Mouse (Mus musculus) liver, adult (tissue): Measurements from ENCODE around the gene Aspscr1.
A peak's percentile ranks its signal among the peaks of the same experiment; 100 is the strongest.

ENCODE experiments used
- GATA4 ChIP-seq: IDR thresholded peaks from 2 replicates; pipeline ENCODE4 v1.6.1; 2014; ENCODE audit warnings: mild to moderate bottlenecking, low read length; ENCODE audit not compliant: insufficient replicate concordance

Gene Aspscr1

DNA sequence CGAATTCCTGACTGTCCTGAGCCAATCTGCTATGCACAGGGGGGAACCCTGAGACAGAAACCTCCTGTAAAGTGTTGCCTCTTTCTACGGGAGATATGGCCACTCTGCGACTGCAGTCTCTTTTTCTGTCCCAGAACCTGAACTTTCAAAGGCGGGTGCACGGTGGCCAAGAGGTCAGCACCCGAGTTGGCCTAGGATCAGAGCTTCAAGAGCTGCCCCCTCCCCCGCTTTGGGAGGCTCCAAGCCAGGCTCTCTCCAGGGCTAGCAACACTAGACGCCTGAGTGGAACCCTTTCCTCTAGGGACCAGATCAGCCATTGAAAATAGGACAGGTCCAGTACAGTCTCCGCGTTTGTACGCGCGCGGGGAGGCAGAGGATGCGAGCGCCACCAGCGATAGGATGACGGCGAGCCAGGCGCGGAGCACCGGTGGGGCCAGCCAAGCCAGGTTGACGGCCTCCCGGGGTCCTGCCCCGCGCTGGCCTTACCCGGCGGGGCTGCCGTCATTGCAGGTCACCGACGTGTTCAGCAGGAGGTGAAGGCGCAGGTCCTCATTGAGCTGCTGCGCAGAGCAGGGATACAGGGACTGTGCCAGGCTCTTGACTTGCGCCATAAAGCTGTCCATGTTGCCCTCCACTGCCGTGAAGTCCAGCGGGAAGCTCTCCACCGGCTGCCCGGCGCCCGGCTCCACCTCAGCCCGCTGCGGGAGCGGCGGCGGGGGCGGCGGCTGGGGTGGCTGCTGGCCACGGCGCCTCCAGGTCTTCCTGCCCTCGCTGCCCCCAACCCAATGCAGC lies 13.1 kb upstream of the Aspscr1 start:
- no peak; the same call in 1 of the 2 replicates for TF ChIP-seq GATA4

DNA sequence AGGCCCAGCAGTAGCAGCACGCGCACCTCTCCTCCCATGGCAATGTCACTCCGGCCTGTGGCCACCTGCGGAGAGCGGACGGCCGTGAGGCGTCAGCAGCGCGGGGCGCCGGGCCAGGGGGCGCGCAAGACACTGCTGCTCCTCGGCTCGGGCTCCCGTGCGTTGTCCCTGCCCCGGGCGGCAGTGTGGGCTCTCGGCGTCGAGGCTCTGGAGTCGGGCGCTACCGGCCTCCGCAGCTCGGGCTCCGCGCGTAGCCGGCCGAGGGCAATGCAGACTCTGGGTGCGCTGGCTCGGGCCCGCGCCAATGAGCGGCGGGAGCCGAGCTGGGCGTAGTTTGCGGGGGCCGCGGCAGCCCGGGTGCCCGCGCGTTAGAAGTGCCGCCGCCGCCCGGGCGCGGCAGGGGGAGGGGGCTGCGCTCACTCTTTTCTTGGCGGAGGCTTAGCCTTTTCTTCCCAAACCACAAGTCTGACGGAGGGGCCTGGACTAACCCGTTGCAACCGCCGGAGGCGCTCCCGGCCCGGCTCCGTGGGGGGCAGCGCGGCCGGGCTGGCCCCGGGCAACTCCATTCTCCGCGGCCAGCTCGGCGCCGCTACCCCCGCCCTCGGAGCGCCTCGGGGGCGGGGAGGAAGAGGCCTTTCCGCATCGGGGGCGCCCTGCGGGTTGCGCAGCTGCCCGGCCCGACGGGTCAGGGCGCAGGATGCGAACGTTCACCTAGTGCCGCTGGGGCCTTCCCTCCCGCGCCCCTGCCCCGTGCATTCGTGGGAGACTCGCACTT lies 12.3 kb upstream of the Aspscr1 start:
- TF ChIP-seq GATA4: no peak

DNA sequence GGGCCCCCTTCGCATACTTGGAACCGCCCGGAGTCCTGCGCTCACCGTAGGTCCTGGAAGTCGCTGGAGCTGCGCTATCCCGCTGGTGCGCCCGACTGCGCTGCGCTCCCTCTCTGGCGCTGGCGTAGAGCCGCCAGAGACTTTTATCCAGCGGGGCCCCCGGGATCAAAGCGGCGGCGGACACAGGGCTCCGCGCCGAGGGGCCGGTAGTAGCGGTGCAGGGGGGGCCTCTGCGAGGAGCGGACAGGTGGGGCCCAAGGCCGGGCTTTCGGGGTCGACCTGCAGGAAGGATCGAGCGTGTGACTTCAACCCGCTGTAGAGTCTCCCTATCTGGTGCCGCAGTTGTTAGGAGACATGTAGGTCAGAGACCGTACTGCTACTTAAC lies 11.7 kb upstream of the Aspscr1 start, which contains the start of gene Notum:
TSS of gene Notum (minus strand) at position 100 of the 385 bp plus-strand sequence.
- no peak for TF ChIP-seq GATA4

DNA sequence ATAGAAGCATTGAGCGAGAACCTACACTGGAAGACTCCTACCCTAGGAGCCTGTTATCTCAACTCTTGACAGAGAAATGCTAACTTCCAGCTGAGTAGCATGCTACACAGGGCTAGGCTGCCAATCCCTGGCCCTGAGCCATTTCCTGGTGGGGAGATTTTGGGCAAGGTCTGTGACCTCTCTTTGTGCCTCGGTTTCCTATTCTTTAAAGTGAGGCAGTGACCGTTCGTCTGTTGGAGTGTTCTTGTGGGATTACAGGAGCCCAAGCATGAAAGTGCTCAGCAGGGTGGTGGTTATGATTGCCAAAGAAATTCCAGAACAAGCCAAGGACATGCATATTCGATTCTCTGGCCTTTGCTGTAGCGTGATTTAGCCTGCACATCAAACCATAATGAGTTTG lies 10.0 kb upstream of the Aspscr1 start:
- TF ChIP-seq GATA4: no peak

DNA sequence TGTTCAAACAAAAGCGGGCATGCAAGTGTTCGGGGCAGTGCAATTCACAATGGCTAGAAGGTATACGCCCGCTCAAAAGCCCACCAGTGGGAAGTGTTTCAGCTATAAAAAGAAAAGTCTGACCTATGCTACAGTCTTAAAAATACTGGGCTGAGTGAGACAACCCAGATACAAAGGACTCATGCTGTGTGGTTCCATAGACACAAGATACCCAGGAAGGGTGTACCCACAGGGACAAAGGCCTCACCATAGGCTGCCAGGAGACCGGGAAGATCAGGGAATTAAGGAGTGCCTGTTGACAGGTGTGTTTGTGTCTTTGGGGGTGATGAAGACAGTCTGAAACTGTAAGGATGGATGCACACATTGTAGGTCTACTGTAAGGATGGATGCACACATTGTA lies 9.1 kb upstream of the Aspscr1 start:
- no peak for TF ChIP-seq GATA4

DNA sequence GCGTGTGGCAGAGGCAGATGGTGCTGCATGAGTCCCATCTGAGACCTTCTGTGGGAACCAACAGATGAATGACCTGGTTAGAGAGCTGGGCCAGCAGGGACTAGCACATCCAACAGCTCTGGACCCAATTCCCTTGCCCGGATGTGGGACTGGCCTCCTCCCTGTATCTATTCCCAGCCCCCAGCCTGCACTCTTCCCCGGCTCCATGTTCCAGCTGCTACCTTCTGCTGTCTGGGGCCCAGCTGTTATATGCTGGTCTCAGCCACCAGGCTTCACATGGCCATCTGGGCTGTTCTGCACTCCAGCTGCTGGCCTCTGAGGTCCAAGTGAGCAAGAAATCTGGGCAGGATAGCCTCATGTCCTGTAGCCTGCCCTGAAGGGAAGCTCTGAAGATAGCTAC lies 7.4 kb upstream of the Aspscr1 start:
- TF ChIP-seq GATA4: no peak

DNA sequence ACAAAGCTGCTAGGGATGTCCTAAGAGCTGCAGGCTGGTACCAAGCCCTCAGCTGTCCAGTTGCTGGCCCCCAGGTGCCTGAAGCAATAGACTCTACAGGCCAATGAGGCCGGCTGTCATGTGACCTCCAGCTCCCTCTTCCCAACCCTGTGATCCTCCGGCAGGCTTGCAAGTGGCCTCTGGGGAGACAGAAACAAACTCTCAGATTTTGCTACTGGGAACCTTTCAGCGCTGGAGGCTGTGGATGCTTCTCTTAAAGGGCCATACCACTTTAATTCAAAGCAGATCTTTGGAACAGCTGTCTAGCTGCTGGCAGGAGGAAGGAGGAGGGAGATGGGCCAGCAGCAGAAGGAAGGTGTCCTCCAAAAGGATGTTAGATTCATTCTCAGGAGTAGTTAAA lies 6.2 kb upstream of the Aspscr1 start:
- TF ChIP-seq GATA4: no peak

DNA sequence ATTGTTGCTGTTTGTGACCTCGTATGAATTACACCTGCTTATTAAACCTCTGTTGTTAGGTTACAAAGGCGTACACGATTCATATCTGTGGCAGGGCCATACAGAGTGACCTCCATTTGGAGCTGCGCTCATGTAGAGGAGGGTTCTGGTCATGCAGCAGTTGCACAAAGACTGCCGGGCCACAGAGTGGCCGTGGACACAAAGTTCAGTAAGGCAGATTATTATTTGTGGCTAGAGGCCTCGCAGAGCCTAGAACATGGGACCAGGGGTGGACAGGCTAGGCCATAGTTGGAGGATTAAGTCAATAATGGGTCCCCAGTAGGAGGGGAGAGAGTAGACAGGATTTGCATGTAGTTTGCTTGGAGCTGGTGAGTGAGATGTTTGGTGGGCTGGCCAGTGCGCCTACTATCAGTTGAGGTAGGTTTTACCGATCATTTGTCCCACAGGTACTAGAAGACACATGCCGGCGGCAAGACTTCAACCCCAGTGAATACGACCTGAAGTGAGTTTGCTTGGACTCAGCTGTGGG lies 885 bp downstream of the Aspscr1 start:
- no peak for TF ChIP-seq GATA4

DNA sequence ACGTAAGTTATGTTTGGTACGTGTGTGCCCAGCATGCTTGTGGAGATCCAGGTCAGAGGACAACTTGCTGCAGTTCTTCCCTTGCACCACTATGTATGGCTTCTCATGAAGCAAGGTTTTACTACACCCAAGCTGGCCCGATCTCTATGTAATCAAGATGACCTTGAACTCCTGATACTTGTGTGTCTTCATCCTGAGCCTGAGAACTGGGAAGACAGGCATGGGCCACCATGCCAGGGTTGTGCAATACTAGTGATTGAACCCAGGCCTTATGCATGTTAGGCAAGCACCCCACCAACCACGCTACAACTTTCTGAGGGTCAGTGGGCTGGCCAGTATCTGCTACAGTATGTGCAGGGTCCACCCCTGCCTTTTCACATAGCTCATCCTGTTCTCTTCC lies 4.2 kb downstream of the Aspscr1 start:
- TF ChIP-seq GATA4: peak; percentile 45; the same call in 1 of the 2 replicates

DNA sequence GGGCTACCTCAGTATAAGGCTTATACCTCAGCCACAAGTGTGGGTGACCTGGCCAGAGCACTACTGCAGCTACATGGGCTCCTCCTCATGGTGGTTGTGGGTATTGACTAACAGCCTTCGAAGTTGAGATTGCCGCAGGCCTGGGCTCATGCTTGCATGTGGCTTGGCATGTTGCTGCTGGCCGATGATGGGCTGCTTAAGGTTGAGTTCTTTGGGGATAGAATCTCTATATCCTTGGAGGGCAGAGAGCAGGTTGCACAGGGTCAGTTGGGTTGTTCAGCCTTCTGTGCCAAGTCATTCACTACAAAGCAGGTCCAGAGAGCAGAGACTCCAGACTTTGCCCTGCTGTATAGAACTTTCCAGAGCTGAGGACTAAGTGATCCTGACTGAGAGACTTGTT lies 7.1 kb downstream of the Aspscr1 start:
- TF ChIP-seq GATA4: 0 out of 2 replicates have a peak, but pooled peaks have one; percentile 14

DNA sequence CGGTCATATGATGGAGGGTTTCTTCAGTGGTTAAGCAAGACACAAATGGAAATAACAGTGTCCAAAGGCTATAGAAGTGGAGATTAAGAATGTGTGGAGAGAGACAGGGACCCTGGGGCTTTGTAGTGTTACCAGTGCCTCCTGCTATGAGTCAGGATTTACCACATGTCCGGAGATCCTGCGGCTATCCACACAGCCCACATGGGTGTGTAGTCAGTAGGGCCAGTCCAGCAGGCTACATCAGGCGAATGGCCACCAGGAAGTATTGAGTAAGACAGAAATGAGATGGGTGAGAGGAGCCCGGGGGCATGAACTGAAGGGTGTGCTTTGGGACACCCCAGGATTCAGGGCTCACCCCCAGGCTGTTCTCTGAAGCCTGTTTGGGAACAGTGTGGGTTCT lies 9.9 kb downstream of the Aspscr1 start:
- TF ChIP-seq GATA4: no peak

DNA sequence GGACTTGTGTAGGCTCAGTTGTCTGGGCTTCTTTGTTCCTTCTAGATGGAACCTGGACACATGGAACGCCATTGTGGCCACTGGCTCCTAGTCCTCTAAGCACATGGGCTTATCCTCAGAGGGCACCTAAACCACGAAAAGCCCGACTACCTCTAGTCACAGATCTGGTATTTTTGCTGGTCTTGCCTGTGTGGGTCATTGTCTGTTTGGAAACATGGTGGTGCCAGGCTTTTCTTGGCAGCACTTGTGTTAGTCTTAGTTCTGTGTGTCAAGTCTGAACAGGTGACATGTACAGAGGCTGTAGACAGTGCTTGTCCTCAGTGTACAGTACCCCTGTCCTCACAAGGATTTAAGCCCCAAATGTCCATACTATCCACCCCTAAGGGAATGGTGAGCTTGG lies 10.8 kb downstream of the Aspscr1 start:
- TF ChIP-seq GATA4: no peak

DNA sequence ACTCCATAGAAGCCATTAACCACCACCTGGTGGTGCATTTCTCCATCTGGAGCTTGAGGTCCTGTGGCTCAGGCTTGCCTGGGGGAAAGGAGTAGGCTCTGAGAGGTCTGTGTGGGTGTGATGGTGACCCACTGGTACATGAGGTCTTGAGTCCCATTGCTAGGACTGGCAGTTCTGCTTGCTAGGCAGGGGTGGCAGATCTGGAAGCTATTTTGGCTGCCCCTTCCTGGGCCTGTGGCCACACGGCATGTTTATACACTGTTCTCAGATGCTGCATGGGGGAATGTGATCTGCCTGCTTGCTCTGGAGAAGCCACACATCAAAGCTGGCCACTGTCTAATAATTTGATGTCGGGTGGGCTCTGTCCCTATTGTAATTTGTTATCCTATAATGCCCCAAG lies 11.3 kb downstream of the Aspscr1 start:
- no peak for TF ChIP-seq GATA4

DNA sequence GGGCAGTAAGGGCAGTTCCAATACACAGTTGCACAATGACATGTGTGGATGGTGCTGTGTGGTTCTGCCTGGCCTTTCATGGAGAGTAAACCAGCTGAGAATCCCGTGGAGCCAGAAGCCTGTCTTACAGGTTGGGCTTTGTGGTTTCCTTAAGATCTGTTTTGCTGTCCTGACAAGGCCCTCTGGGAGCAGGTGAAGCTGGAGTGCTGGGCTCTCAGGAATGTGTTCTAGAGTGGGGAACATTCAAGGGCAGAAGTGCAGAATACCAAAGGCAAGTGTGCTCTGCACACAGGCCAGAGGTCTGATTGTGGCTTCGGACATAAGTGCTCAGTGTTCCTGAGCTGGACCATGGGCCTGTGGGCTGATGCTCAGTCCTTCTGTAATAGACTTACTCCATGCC lies 11.9 kb downstream of the Aspscr1 start:
- TF ChIP-seq GATA4: no peak

DNA sequence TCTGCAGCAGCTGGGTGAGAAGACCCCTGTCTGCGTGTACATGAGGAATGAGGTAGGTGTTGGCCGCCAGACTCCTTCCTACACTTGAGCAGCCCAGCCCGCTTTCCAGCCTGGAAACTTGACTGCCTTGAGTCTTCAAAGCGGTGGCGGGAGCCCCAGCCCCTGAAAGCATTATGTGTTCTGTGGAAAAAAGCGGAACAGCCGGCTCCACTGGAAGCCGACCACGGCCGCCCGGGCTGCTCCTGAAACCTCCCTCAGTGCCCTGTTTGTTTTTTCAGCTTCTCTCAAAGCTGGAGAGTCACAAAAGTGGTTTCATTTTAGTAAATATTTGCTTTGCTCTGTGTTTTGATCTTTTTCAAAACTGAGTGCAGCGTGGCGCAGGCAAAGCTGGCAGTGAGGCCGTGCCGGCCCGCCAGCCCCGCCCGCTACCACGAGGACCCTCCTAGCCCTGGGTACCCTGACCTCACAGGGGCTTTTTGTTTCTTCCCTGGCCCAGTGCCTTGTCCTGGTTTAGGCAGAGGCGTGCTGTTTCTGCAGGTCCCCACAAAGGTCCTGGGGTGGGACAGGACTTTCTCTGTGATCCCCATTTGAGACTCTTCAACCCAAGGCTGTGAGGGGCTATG lies 14.0 kb downstream of the Aspscr1 start:
- TF ChIP-seq GATA4: no peak

DNA sequence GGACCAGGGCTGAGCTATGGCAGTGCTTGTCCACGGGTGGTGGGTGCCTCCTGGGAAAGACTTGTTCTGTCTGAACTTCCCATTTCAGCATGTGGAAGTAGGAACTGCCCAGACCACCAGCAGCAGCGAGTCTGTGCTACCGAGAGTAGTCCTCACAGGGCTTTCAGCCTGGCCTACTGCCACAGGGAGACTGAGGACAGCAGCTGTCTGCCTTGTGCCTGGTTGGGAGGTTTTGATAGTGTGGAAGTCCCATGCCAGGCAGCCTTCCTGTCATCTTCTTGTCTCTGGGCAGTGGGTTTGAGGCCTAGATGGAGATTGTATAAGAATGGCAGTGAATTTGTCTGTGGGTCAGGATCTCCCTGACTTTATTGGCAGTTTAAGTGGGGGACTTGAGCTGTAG lies 16.6 kb downstream of the Aspscr1 start:
- no peak for TF ChIP-seq GATA4

DNA sequence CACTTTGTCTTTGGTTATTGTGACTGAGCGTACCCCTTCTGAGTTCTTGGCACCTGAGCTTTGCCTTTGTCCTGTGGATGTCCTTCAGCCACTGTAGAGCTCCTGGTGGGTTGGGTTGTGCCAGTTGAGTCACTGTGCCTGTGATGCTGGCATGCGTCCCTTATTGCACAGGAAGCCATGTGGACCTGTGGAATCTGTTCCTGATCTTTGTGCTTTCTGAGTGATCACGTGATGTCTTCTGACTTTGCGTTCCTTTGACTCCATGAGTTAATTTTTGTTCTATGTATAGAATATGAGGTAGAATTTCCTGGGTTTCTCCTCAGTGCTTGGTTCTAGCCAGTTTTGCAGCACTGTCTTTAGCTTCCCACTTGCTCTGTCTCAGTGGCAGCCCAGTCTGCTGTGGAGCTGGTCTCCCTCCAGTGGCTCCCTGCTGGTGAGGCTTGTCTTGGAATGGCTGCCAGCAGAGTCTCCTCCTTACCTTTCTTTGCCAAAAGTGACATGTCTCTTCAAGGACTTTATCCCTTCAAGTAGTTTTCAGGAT lies 19.8 kb downstream of the Aspscr1 start:
- no peak for TF ChIP-seq GATA4
